Mouse (Mus musculus) forebrain, embryonic 15.5 days (tissue): ENCODE measurements at regions not wholly inside any gene's neighbourhood (a gene's known extent, or its start where the extent isn't known, plus 50 kb on each side); places are given as distances from the start of the nearest gene placed in this dataset.

Source experiments
- ATAC-seq: fragments of 200-750 bp; cut with Nextera tagmentation; replicated peaks from 2 replicates; pipeline ENCODE4 v1.8.0; 2017; ENCODE audit warnings: mild to moderate bottlenecking, moderate TSS enrichment, moderate library complexity
- H3K27ac ChIP-seq: fragments of 300-500 bp; sonication (generic); replicated peaks from 2 replicates; pipeline ENCODE4 v1.5.1; 2015; ENCODE audit warnings: mild to moderate bottlenecking, inconsistent platforms
- H3K27me3 ChIP-seq: fragments of 300-500 bp; sonication (generic); 2 replicates; pipeline ENCODE4 v1.6.1; 2015; ENCODE audit warnings: inconsistent platforms
- H3K36me3 ChIP-seq: fragments of 300-500 bp; sonication (generic); 2 replicates; pipeline ENCODE4 v1.6.1; 2015; ENCODE audit warnings: mild to moderate bottlenecking, inconsistent platforms
- H3K4me1 ChIP-seq: fragments of 300-500 bp; sonication (generic); 2 replicates; pipeline ENCODE4 v1.6.1; 2015; ENCODE audit warnings: inconsistent platforms
- H3K4me2 ChIP-seq: fragments of 300-500 bp; sonication (generic); replicated peaks from 2 replicates; pipeline ENCODE4 v1.6.1; 2015; ENCODE audit warnings: mild to moderate bottlenecking, inconsistent platforms
- H3K4me3 ChIP-seq: fragments of 300-500 bp; sonication (generic); 2 replicates; pipeline ENCODE4 v1.5.1; 2015; ENCODE audit warnings: mild to moderate bottlenecking, inconsistent platforms
- H3K9ac ChIP-seq: fragments of 300-500 bp; sonication (generic); replicated peaks from 2 replicates; pipeline ENCODE4 v1.6.1; 2015; ENCODE audit warnings: mild to moderate bottlenecking, inconsistent platforms
- H3K9me3 ChIP-seq: fragments of 300-500 bp; sonication (generic); 2 replicates; pipeline ENCODE4 v1.6.1; 2016; ENCODE audit warnings: inconsistent platforms
- WGBS: fragments of 180-500 bp; shearing (Covaris S2); methylation state at CpG from one replicate; pipeline ENCODE4 v1.1.7; 2015; ENCODE audit warnings: mixed read lengths; 5-methylcytosine and 5-hydroxymethylcytosine counted together

DNA sequence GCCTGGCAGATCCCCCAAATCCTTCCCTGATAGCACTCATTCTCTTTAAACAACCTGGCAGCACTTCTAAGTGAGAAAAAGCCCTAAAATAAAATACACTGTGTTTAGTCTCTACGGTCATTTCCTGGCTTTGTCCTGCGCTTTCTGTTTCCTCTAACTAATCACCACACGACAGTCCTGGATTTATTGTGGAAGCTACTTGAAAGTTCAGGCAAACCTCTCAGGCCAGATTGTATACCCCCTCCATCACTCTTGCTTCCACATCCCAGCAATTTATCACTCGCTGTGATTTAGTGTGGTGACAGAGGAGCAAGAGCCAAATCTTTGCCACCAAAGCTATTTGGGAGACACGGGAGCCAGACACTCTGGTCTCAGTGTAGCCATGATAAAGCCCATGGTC is 221.0 kb upstream of the Slc24a2 start:
- Histone ChIP-seq H3K9me3 (no peaks in the 10 kb centered on the region), H3K27ac (no peak overlapping the region), H3K9ac (no peak overlapping the region), H3K4me3 (no peak overlapping the region), H3K36me3 (no peaks in the 10 kb centered on the region), H3K4me2 (no peak overlapping the region), H3K27me3 (no peaks in the 10 kb centered on the region), H3K4me1 (no peaks in the 10 kb centered on the region)
- 76% methylated on average over 5 of the region's 5 CpGs for WGBS
- no peak for ATAC-seq

DNA sequence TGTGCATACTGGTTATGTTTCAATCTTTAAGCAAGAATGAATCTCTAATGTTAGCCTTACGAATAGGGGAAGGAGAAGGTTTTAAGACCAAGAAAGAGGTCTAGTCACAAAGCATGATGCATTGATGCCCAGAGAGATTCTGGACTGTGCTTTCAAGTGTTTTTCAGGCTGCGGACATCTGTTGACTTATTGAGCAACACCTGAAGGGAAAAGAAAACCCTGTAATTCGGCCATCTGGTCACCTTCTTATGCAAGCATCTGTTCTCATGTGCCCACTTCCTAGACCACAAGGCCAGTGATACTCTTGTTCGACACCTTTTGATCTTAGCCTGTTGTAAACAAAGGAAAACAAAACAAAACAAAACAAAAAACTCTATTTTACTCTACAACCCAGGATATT is 218.1 kb upstream of the Slc24a2 start:
- no peak overlapping the region for H3K4me2 ChIP-seq
- H3K4me3 ChIP-seq, result no peak overlapping the region
- 73% methylated on average over 4 of the region's 4 CpGs for WGBS
- ATAC-seq, result no peak
- no peaks in the 10 kb centered on the region for H3K36me3 ChIP-seq
- no peak overlapping the region for H3K9ac ChIP-seq
- H3K27me3 ChIP-seq, result no peaks in the 10 kb centered on the region
- H3K27ac ChIP-seq, result no peak overlapping the region
- no peaks in the 10 kb centered on the region for H3K4me1 ChIP-seq
- no peaks in the 10 kb centered on the region for H3K9me3 ChIP-seq

GRCm38 (mm10) chr4:87446856-87447255 is 216.6 kb upstream of the Slc24a2 start:
- 53% methylated on average over 3 of the region's 3 CpGs for WGBS
- no peak for ATAC-seq
- H3K9me3 ChIP-seq, result no peaks in the 10 kb centered on the region
- H3K27me3 ChIP-seq, result no peaks in the 10 kb centered on the region
- no peaks in the 10 kb centered on the region for H3K36me3 ChIP-seq
- no peak overlapping the region for H3K4me3 ChIP-seq
- H3K9ac ChIP-seq, result no peak overlapping the region
- no peaks in the 10 kb centered on the region for H3K4me1 ChIP-seq
- H3K27ac ChIP-seq, result no peak overlapping the region
- no peak overlapping the region for H3K4me2 ChIP-seq

GRCm38 (mm10) chr4:87434136-87434535 is 203.9 kb upstream of the Slc24a2 start:
- no peaks in the 10 kb centered on the region for H3K9me3 ChIP-seq
- H3K27me3 ChIP-seq, result no peaks in the 10 kb centered on the region
- no peak overlapping the region for H3K4me2 ChIP-seq
- WGBS, result 93% methylated on average over 4 of the region's 4 CpGs
- H3K4me1 ChIP-seq, result no peaks in the 10 kb centered on the region
- ATAC-seq, result no peak
- no peak overlapping the region for H3K4me3 ChIP-seq
- no peak overlapping the region for H3K27ac ChIP-seq
- H3K36me3 ChIP-seq, result no peaks in the 10 kb centered on the region
- H3K9ac ChIP-seq, result no peak overlapping the region

- no peak overlapping the region for H3K4me2 ChIP-seq
Observed at GRCm38 (mm10) chr4:87428374-87428773, 198.1 kb upstream of the Slc24a2 start.

GRCm38 (mm10) chr4:87424066-87424465 is 193.8 kb upstream of the Slc24a2 start:
- Histone ChIP-seq H3K9me3 (no peaks in the 10 kb centered on the region), H3K9ac (no peak overlapping the region), H3K27me3 (no peaks in the 10 kb centered on the region), H3K4me1 (peaks cover 8% of the 10 kb centered on the region), H3K27ac (no peak overlapping the region), H3K36me3 (no peaks in the 10 kb centered on the region), H3K4me3 (no peak overlapping the region), H3K4me2 (no peak overlapping the region)
- WGBS, result 92% methylated on average over 1 of the region's 1 CpGs
- no peak for ATAC-seq

More at GRCm38 (mm10) chr4:87428374-87428773, 198.1 kb upstream of the Slc24a2 start:
- Histone ChIP-seq H3K27ac (no peak overlapping the region), H3K9me3 (no peaks in the 10 kb centered on the region), H3K9ac (no peak overlapping the region), H3K36me3 (no peaks in the 10 kb centered on the region), H3K4me1 (no peaks in the 10 kb centered on the region), H3K4me3 (no peak overlapping the region), H3K27me3 (no peaks in the 10 kb centered on the region)
- ATAC-seq, result no peak
- whole genome bisulfite sequencing, result 83% methylated on average over 3 of the region's 3 CpGs

DNA sequence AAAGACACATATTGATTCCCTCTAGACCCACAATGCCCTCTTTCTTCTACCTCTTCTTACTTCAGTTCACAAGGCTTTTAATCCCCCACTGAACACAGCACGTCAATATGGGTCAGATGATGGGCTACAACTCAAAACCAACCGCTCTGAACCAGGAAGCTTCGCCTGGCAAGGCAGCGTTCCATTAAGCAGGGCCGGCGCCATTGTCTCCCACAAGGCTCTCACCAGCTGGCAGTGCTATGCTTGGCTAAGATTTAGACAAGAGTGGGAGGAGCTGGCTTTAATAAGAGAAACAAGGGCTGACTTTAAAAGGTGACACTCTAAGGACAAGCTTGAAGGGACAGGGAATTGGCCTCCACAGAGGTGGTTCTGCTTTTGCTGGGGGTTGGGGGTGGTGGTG is 192.3 kb upstream of the Slc24a2 start:
- Histone ChIP-seq H3K36me3 (no peaks in the 10 kb centered on the region), H3K27ac (no peak overlapping the region), H3K27me3 (no peaks in the 10 kb centered on the region), H3K9me3 (no peaks in the 10 kb centered on the region), H3K9ac (no peak overlapping the region), H3K4me3 (no peak overlapping the region), H3K4me2 (no peak overlapping the region), H3K4me1 (peaks cover 8% of the 10 kb centered on the region)
- WGBS, result 12% methylated on average over 6 of the region's 6 CpGs
- ATAC-seq, result peak; percentile 58

DNA sequence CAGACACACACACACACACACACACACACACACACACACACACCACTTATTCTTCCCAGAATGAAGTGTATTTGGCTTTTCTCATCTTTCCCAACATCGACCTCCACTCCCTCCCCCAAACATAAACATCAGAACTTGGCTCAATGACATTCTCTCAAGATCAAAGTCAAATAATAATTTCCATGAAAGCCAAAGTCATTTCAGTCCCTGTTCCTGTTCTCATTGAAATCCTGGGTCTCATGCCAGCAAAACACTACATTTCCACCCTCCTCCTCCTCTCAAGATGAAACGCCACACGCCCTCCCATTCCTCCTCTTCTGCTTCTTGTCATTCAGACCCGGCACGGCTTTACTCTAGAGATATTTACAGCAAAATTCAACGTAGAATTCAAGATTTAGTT is 173.1 kb upstream of the Slc24a2 start:
- no peak overlapping the region for H3K9ac ChIP-seq
- H3K4me3 ChIP-seq, result no peak overlapping the region
- ATAC-seq, result no peak
- 63% methylated on average over 6 of the region's 6 CpGs for WGBS
- H3K4me2 ChIP-seq, result no peak overlapping the region
- no peaks in the 10 kb centered on the region for H3K36me3 ChIP-seq
- H3K4me1 ChIP-seq, result peaks cover 10% of the 10 kb centered on the region
- no peak overlapping the region for H3K27ac ChIP-seq
- H3K27me3 ChIP-seq, result no peaks in the 10 kb centered on the region
- H3K9me3 ChIP-seq, result no peaks in the 10 kb centered on the region

- Histone ChIP-seq H3K27me3 (no peaks in the 10 kb centered on the region), H3K4me2 (no peak overlapping the region), H3K27ac (no peak overlapping the region), H3K9me3 (no peaks in the 10 kb centered on the region), H3K4me3 (no peak overlapping the region), H3K4me1 (peaks cover 10% of the 10 kb centered on the region), H3K9ac (no peak overlapping the region), H3K36me3 (no peaks in the 10 kb centered on the region)
- no peak for ATAC-seq
- WGBS, result 63% methylated on average over 7 of the region's 7 CpGs
Observed at GRCm38 (mm10) chr4:87402173-87402556, 171.9 kb upstream of the Slc24a2 start.

DNA sequence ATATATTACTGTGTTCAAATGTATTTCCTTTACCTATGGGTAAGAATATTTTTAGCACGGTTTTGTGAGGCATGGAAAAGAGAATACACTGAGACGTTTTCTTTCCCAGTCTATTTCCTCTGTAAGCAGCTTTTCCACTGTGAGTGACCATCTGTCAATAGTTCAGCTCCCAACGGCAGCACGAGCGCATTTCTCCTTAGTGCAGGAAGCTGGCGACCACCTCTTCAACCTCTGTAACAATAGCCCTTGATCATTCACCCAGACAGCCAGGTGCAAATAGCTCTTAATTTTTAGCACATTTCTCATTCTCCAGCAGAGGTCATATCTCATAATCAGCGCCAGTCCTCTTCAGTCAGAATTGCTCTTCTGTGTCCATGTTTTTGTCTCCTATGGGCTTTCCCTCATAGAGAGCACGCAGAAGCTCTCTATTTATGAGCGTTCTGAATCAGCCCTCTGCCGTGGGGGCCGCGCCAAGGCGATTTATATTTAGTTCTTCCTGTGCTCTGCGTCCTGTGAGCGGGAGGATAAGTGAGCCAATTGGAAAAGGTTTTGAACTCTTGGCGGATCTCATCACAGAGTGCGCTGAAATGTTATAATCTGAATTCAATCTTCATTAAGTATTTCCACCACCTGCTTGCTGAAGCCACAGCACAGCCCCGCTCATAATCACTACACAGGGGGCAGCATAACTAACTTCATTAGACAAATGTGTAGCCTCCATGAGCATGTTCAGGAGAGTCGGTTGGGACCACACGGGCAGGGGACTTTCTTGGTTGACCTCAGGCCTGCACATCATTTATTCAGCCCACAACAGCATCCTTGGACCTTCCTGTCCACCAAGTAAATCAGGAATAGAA is 171.3 kb upstream of the Slc24a2 start:
- Histone ChIP-seq H3K4me3 (no peak overlapping the region), H3K4me1 (peaks cover 10% of the 10 kb centered on the region), H3K9ac (no peak overlapping the region), H3K4me2 (0 out of 2 replicates have a peak overlapping the region, but pooled peaks have one; percentile 4), H3K27ac (no peak overlapping the region; the same call in 1 of the 2 replicates), H3K36me3 (no peaks in the 10 kb centered on the region), H3K9me3 (no peaks in the 10 kb centered on the region), H3K27me3 (no peaks in the 10 kb centered on the region)
- ATAC-seq, result 0 out of 2 replicates have a peak, but pooled peaks have one; percentile 61
- WGBS, result 50% methylated on average over 20 of the region's 20 CpGs

DNA sequence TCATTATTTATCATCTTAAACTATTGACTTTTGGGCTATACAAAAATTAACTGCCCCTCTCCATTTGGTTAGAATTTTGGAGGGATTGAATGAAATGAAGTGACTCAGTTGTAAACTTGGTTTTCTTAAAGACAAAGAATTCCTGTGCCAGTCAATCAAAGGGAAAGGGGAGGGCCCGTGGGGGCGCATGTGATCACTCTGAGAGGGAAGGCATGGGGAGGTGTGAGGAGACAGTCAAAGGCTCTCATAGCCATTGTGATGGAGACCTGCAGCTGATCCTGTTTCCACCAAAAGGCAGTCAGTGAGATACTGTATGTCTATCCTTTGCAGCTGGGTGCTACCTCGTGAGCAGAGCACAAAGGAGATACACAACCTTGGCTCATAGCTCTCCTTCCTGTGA is 156.6 kb upstream of the Slc24a2 start:
- Histone ChIP-seq H3K4me3 (no peak overlapping the region), H3K27ac (no peak overlapping the region), H3K27me3 (no peaks in the 10 kb centered on the region), H3K9me3 (no peaks in the 10 kb centered on the region), H3K4me2 (no peak overlapping the region), H3K9ac (no peak overlapping the region), H3K4me1 (peaks cover 16% of the 10 kb centered on the region), H3K36me3 (no peaks in the 10 kb centered on the region)
- ATAC-seq, result no peak
- 77% methylated on average over 3 of the region's 3 CpGs for WGBS

GRCm38 (mm10) chr4:87386271-87386670 is 156.0 kb upstream of the Slc24a2 start:
- H3K9me3 ChIP-seq, result no peaks in the 10 kb centered on the region
- ATAC-seq, result no peak
- peaks cover 16% of the 10 kb centered on the region for H3K4me1 ChIP-seq
- 32% methylated on average over 9 of the region's 9 CpGs for WGBS
- no peaks in the 10 kb centered on the region for H3K27me3 ChIP-seq
- no peak overlapping the region for H3K27ac ChIP-seq
- H3K4me2 ChIP-seq, result no peak overlapping the region
- H3K4me3 ChIP-seq, result no peak overlapping the region
- H3K36me3 ChIP-seq, result no peaks in the 10 kb centered on the region
- H3K9ac ChIP-seq, result no peak overlapping the region
